Mouse (Mus musculus): Measurements from ENCODE around the gene Smim24. TPM values are rescaled to one million over a fixed set of nuclear protein-coding genes. Genes with fewer than 3 reads are reported as not detected.

Smim24 gene
- polyA plus RNA-seq, 1 experiment from 2014 or later: 1.8 TPM

GRCm38 (mm10) chr10:81406504-81407440 lies 13.9 kb downstream of the Smim24 start:
- Histone ChIP-seq H3K9ac (peak overlapping the region; percentile 61), H3K27me3 (peaks cover 22% of the 10 kb centered on the region), H3K4me3 (peak overlapping the region; percentile 27), H3K4me1 (replicated peaks) (peaks cover 87% of the 10 kb centered on the region), H3K4me2 (peak overlapping the region; percentile 49), H3K9me3 (no peaks in the 10 kb centered on the region), H3K36me3 (peaks cover 42% of the 10 kb centered on the region), H3K27ac (replicated peaks) (peak overlapping the region; percentile 67)
- ATAC-seq (ENCODE audit: low read depth): no peak
- 21% methylated on average over 24 of the region's 24 CpGs for WGBS

- Histone ChIP-seq H3K4me1 (replicated peaks) (peaks cover 87% of the 10 kb centered on the region), H3K4me2 (peak overlapping the region; percentile 49), H3K4me3 (peak overlapping the region; percentile 27), H3K9me3 (no peaks in the 10 kb centered on the region), H3K9ac (peak overlapping the region; percentile 61), H3K36me3 (peaks cover 48% of the 10 kb centered on the region), H3K27me3 (peaks cover 22% of the 10 kb centered on the region), H3K27ac (replicated peaks) (peak overlapping the region; percentile 67)
- no peak; the same call in 1 of the 2 replicates for ATAC-seq (ENCODE audit: low read depth)
- WGBS: 26% methylated on average over 31 of the region's 31 CpGs
Measured at GRCm38 (mm10) chr10:81407539-81408423, 14.9 kb downstream of the Smim24 start.

- H3K27ac ChIP-seq (replicated peaks): peak overlapping the region; percentile 67; the same call in 1 of the 2 replicates
Measured at GRCm38 (mm10) chr10:81408424-81408729, 15.5 kb downstream of the Smim24 start.

GRCm38 (mm10) chr10:81408871-81409291 lies 16.0 kb downstream of the Smim24 start:
- Histone ChIP-seq H3K4me3 (no peak overlapping the region), H3K9ac (no peak overlapping the region), H3K36me3 (peaks cover 46% of the 10 kb centered on the region), H3K27me3 (peaks cover 22% of the 10 kb centered on the region), H3K4me1 (replicated peaks) (peaks cover 87% of the 10 kb centered on the region), H3K9me3 (no peaks in the 10 kb centered on the region), H3K4me2 (peak overlapping the region; percentile 22; the same call in 1 of the 2 replicates), H3K27ac (replicated peaks) (peak overlapping the region; percentile 61; the same call in 1 of the 2 replicates)
- 18% methylated on average over 9 of the region's 9 CpGs for WGBS
- peak; percentile 12; the same call in 1 of the 2 replicates for ATAC-seq (ENCODE audit: low read depth)

More at GRCm38 (mm10) chr10:81408424-81408729, 15.5 kb downstream of the Smim24 start:
- H3K9me3 ChIP-seq: no peaks in the 10 kb centered on the region
- no peak overlapping the region for H3K4me3 ChIP-seq
- peak overlapping the region; percentile 49; the same call in 1 of the 2 replicates for H3K4me2 ChIP-seq
- ATAC-seq (ENCODE audit: low read depth): no peak
- H3K4me1 ChIP-seq (replicated peaks): peaks cover 87% of the 10 kb centered on the region
- peak overlapping the region; percentile 38; the same call in 1 of the 2 replicates for H3K9ac ChIP-seq
- WGBS: 36% methylated on average over 13 of the region's 13 CpGs
- peaks cover 22% of the 10 kb centered on the region for H3K27me3 ChIP-seq
- H3K36me3 ChIP-seq: peaks cover 49% of the 10 kb centered on the region

GRCm38 (mm10) chr10:81409330-81409729 lies 16.5 kb downstream of the Smim24 start:
- Histone ChIP-seq H3K4me2 (peak overlapping the region; percentile 22; the same call in 1 of the 2 replicates), H3K9me3 (no peaks in the 10 kb centered on the region), H3K4me1 (replicated peaks) (peaks cover 87% of the 10 kb centered on the region), H3K27ac (replicated peaks) (peak overlapping the region; percentile 61), H3K36me3 (peaks cover 42% of the 10 kb centered on the region), H3K4me3 (peak overlapping the region; percentile 1; the same call in 1 of the 2 replicates), H3K9ac (no peak overlapping the region; the same call in 1 of the 2 replicates), H3K27me3 (peaks cover 22% of the 10 kb centered on the region)
- 13% methylated on average over 8 of the region's 8 CpGs for WGBS
- no peak for ATAC-seq (ENCODE audit: low read depth)

- Histone ChIP-seq H3K9me3 (no peaks in the 10 kb centered on the region), H3K36me3 (peaks cover 40% of the 10 kb centered on the region), H3K4me3 (no peak overlapping the region), H3K4me1 (replicated peaks) (peaks cover 97% of the 10 kb centered on the region), H3K27me3 (peaks cover 22% of the 10 kb centered on the region), H3K27ac (replicated peaks) (peak overlapping the region; percentile 88), H3K9ac (peak overlapping the region; percentile 14), H3K4me2 (peak overlapping the region; percentile 22; the same call in 1 of the 2 replicates)
- no peak for ATAC-seq (ENCODE audit: low read depth)
- WGBS: 64% methylated on average over 4 of the region's 4 CpGs
Measured at GRCm38 (mm10) chr10:81410350-81410749, 17.5 kb downstream of the Smim24 start.

- ATAC-seq (ENCODE audit: low read depth): no peak
- Histone ChIP-seq H3K9me3 (no peaks in the 10 kb centered on the region), H3K4me2 (peak overlapping the region; percentile 22; the same call in 1 of the 2 replicates), H3K36me3 (peaks cover 34% of the 10 kb centered on the region), H3K27me3 (peaks cover 22% of the 10 kb centered on the region), H3K27ac (replicated peaks) (peak overlapping the region; percentile 88), H3K4me3 (no peak overlapping the region), H3K9ac (peak overlapping the region; percentile 0; the same call in 1 of the 2 replicates), H3K4me1 (replicated peaks) (peaks cover 100% of the 10 kb centered on the region)
- 68% methylated on average over 9 of the region's 9 CpGs for WGBS
Measured at GRCm38 (mm10) chr10:81410981-81411380, 18.1 kb downstream of the Smim24 start.

- Histone ChIP-seq H3K4me2 (no peak overlapping the region), H3K27me3 (peaks cover 17% of the 10 kb centered on the region), H3K27ac (replicated peaks) (peak overlapping the region; percentile 88), H3K9me3 (no peaks in the 10 kb centered on the region), H3K9ac (peak overlapping the region; percentile 0), H3K36me3 (peaks cover 26% of the 10 kb centered on the region), H3K4me3 (no peak overlapping the region), H3K4me1 (replicated peaks) (peaks cover 100% of the 10 kb centered on the region)
- 55% methylated on average over 18 of the region's 18 CpGs for WGBS
- ATAC-seq (ENCODE audit: low read depth): no peak
Measured at GRCm38 (mm10) chr10:81411471-81412400, 18.9 kb downstream of the Smim24 start.

- ATAC-seq (ENCODE audit: low read depth): no peak
- WGBS: 78% methylated on average over 16 of the region's 16 CpGs
Measured at GRCm38 (mm10) chr10:81412586-81413309, 19.9 kb downstream of the Smim24 start.

More at GRCm38 (mm10) chr10:81412586-81413309, 19.9 kb downstream of the Smim24 start:
- Histone ChIP-seq H3K4me2 (no peak overlapping the region), H3K9ac (no peak overlapping the region), H3K4me1 (replicated peaks) (peaks cover 100% of the 10 kb centered on the region), H3K9me3 (no peaks in the 10 kb centered on the region), H3K4me3 (no peak overlapping the region), H3K27ac (replicated peaks) (peak overlapping the region; percentile 88), H3K36me3 (peaks cover 19% of the 10 kb centered on the region), H3K27me3 (peaks cover 8% of the 10 kb centered on the region)
